Mouse (Mus musculus): ENCODE results near the gene Polg2. TPM values are rescaled to one million over a fixed set of nuclear protein-coding genes. Genes with fewer than 3 reads are reported as not detected.

Polg2 gene
- total and polyA plus RNA-seq, 3 experiments = 6.3 to 10.7 TPM; not detected in 1

DNA sequence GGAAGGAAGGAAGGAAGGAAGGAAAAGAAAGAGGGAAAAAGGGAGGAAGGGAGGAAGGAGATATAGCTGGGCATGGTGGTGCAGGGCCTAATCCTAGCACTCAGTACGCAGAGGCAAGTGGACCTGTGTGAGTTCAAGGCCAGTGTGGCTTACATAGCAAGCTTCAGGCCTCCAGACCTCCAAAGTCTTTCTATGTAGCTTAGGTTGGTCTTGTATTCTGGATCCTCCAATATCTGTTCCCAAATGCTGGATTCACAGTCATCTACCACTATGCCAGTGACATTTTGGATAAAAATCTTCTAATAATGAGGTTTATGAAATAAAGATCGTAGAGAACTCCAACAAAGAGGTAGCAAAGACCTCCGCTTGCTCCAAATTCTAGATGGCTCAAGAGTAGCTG, 37.5 kb downstream of the Polg2 start:
- Histone ChIP-seq H3K36me3 (ENCODE audit: control insufficient read depth in 1 of 2, insufficient read depth in 2 of 2, low read length in 2 of 2) (no peaks in the 10 kb centered on the region), H3K9me3 (replicated peaks; ENCODE audit: insufficient read depth, low read length) (no peaks in the 10 kb centered on the region), H3K4me1 (ENCODE audit: control insufficient read depth in 1 of 2, insufficient read depth in 2 of 2, low read length in 2 of 2) (no peaks in the 10 kb centered on the region), H3K27me3 (ENCODE audit: control insufficient read depth in 1 of 2, insufficient read depth in 2 of 2, low read length in 2 of 2) (no peaks in the 10 kb centered on the region; a peak in 1 of 4 replicates), H3K27ac (ENCODE audit: control insufficient read depth, low read depth, low read length) (no peak overlapping the region), H3K79me2 (ENCODE audit: control insufficient read depth, insufficient read depth, low read length, poor library complexity) (no peaks in the 10 kb centered on the region), H3K9ac (ENCODE audit: control insufficient read depth, low read depth, low read length, poor library complexity, severe bottlenecking) (no peak overlapping the region), H3K4me3 (ENCODE audit: control insufficient read depth in 1 of 2, insufficient read depth in 1 of 2, low read depth in 2 of 2, low read length in 2 of 2) (no peak overlapping the region)
- no peak for DNase-seq (ENCODE audit: low read depth, low spot score)
- no peak for TF ChIP-seq GATA1 (IDR thresholded peaks at IDR 0.05; ENCODE audit: low read depth, low read length)
- no peak for TF ChIP-seq ELF1 (IDR thresholded peaks at IDR 0.05; ENCODE audit: low read depth, low read length)
- no peak for TF ChIP-seq CTCF (IDR thresholded peaks at IDR 0.05 in 2 of 3, conservative IDR thresholded peaks at IDR 0.05 in 1 of 3; ENCODE audit: control insufficient read depth in 1 of 3, insufficient read depth in 1 of 3, low read depth in 2 of 3, low read length in 3 of 3, poor library complexity in 1 of 3, severe bottlenecking in 1 of 3)
- TF ChIP-seq GABPA (IDR thresholded peaks at IDR 0.05; ENCODE audit: low read depth, low read length) = no peak
- TF ChIP-seq EP300 (IDR thresholded peaks at IDR 0.05; ENCODE audit: low read depth in 1 of 2, low read length in 2 of 2) = no peak
- TF ChIP-seq UBTF (IDR thresholded peaks at IDR 0.05; ENCODE audit: borderline replicate concordance, insufficient read depth, low read depth, low read length) = no peak
- TF ChIP-seq MXI1 (IDR thresholded peaks at IDR 0.05; ENCODE audit: low read depth, low read length) = no peak
- no peak for TF ChIP-seq MYB (IDR thresholded peaks at IDR 0.05; ENCODE audit: low read depth, low read length)
- TF ChIP-seq ZKSCAN1 (IDR thresholded peaks at IDR 0.05; ENCODE audit: low read depth, low read length) = no peak
- TF ChIP-seq POLR2A (IDR thresholded peaks at IDR 0.05; ENCODE audit: control insufficient read depth in 1 of 2, insufficient read depth in 1 of 2, low read depth in 1 of 2, low read length in 2 of 2, poor library complexity in 1 of 2) = no peak
- no peak for TF ChIP-seq E2F4 (IDR thresholded peaks at IDR 0.05; ENCODE audit: borderline replicate concordance, low read depth, low read length)
- no peak for TF ChIP-seq ETS1 (IDR thresholded peaks at IDR 0.05; ENCODE audit: low read depth, low read length)
- TF ChIP-seq MAX (IDR thresholded peaks at IDR 0.05; ENCODE audit: low read length) = no peak
- TF ChIP-seq RCOR1 (IDR thresholded peaks at IDR 0.05; ENCODE audit: low read depth, low read length) = no peak
- no peak for TF ChIP-seq MEF2A (IDR thresholded peaks at IDR 0.05; ENCODE audit: extremely low read depth, insufficient replicate concordance, low read depth, low read length, poor library complexity, severe bottlenecking)
- no peak for TF ChIP-seq CHD2 (IDR thresholded peaks at IDR 0.05; ENCODE audit: low read length)
- no peak for TF ChIP-seq SMC3 (IDR thresholded peaks at IDR 0.05; ENCODE audit: low read depth, low read length)

DNA sequence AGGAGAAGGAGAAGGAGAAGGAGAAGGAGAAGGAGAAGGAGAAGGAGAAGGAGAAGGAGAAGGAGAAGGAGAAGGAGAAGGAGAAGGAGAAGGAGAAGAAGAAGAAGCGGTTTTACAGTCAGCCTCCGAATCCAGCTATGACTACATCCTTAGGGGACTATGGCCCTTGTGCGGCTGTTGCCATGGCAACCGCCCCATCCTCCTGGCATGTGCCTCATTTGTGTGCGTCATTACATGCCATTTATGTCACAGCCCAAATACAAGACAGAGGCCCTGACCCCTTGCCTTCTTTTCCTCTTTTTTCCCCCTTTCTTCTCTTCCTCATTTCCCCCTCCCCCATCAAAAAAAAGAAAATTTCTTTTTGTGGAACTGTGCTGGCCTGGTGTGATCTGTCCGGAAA, 38.1 kb downstream of the Polg2 start:
- Histone ChIP-seq H3K4me3 (ENCODE audit: control insufficient read depth in 1 of 2, insufficient read depth in 1 of 2, low read depth in 2 of 2, low read length in 2 of 2) (no peak overlapping the region), H3K9me3 (replicated peaks; ENCODE audit: insufficient read depth, low read length) (no peaks in the 10 kb centered on the region), H3K4me1 (ENCODE audit: control insufficient read depth in 1 of 2, insufficient read depth in 2 of 2, low read length in 2 of 2) (no peaks in the 10 kb centered on the region), H3K27me3 (ENCODE audit: control insufficient read depth in 1 of 2, insufficient read depth in 2 of 2, low read length in 2 of 2) (no peaks in the 10 kb centered on the region; a peak in 1 of 4 replicates), H3K79me2 (ENCODE audit: control insufficient read depth, insufficient read depth, low read length, poor library complexity) (no peaks in the 10 kb centered on the region), H3K36me3 (ENCODE audit: control insufficient read depth in 1 of 2, insufficient read depth in 2 of 2, low read length in 2 of 2) (no peaks in the 10 kb centered on the region), H3K9ac (ENCODE audit: control insufficient read depth, low read depth, low read length, poor library complexity, severe bottlenecking) (no peak overlapping the region), H3K27ac (ENCODE audit: control insufficient read depth, low read depth, low read length) (no peak overlapping the region)
- DNase-seq (ENCODE audit: low read depth, low spot score) = no peak
- TF ChIP-seq POLR2AphosphoS5 (IDR thresholded peaks at IDR 0.05; ENCODE audit: borderline replicate concordance, low read depth, low read length) = no peak
- no peak for TF ChIP-seq NELFE (IDR thresholded peaks at IDR 0.05; ENCODE audit: low read depth, low read length)
- no peak for TF ChIP-seq ZKSCAN1 (IDR thresholded peaks at IDR 0.05; ENCODE audit: low read depth, low read length)
- no peak for TF ChIP-seq MYB (IDR thresholded peaks at IDR 0.05; ENCODE audit: low read depth, low read length)
- no peak for TF ChIP-seq ZNF384 (IDR thresholded peaks at IDR 0.05; ENCODE audit: low read depth, low read length)
- no peak for TF ChIP-seq MAX (IDR thresholded peaks at IDR 0.05; ENCODE audit: low read length)
- TF ChIP-seq NRF1 (IDR thresholded peaks at IDR 0.05; ENCODE audit: insufficient read depth, low read depth, low read length, poor library complexity, severe bottlenecking) = no peak
- no peak for TF ChIP-seq SMC3 (IDR thresholded peaks at IDR 0.05; ENCODE audit: low read depth, low read length)
- no peak for TF ChIP-seq MYC (IDR thresholded peaks at IDR 0.05; ENCODE audit: low read depth, low read length)
- TF ChIP-seq HCFC1 (IDR thresholded peaks at IDR 0.05; ENCODE audit: low read depth, low read length) = no peak
- no peak for TF ChIP-seq MAZ (IDR thresholded peaks at IDR 0.05; ENCODE audit: low read depth, low read length)
- no peak for TF ChIP-seq ZC3H11A (IDR thresholded peaks at IDR 0.05; ENCODE audit: low read depth, low read length)
- no peak for TF ChIP-seq TCF12 (IDR thresholded peaks at IDR 0.05; ENCODE audit: low read depth, low read length)
- no peak for TF ChIP-seq JUND (IDR thresholded peaks at IDR 0.05; ENCODE audit: low read depth, low read length)
- TF ChIP-seq POLR2A (IDR thresholded peaks at IDR 0.05; ENCODE audit: control insufficient read depth in 1 of 2, insufficient read depth in 1 of 2, low read depth in 1 of 2, low read length in 2 of 2, poor library complexity in 1 of 2) = no peak
- no peak for TF ChIP-seq SIN3A (IDR thresholded peaks at IDR 0.05; ENCODE audit: low read length)
- no peak for TF ChIP-seq MEF2A (IDR thresholded peaks at IDR 0.05; ENCODE audit: extremely low read depth, insufficient replicate concordance, low read depth, low read length, poor library complexity, severe bottlenecking)
- no peak for TF ChIP-seq USF1 (IDR thresholded peaks at IDR 0.05; ENCODE audit: low read depth, low read length)
- TF ChIP-seq KAT2A (conservative IDR thresholded peaks at IDR 0.05; ENCODE audit: low read depth, low read length) = no peak

Data from MEL (cell line).